Mouse (Mus musculus) C3H10T1/2 (cell line): ENCODE measurements around the gene Aldh1a7. TPM values are rescaled to one million over a fixed set of nuclear protein-coding genes. Genes with fewer than 3 reads are reported as not detected.

Experiments
- polyA plus RNA-seq, 2 experiments: library from polyadenylated mRNA; unstranded; fragments of >200 nt; fragmentation: generic; extraction: Trizol; gene quantifications; one replicate each; pipeline ENCODE4 v1.2.1; 2012; ENCODE audit warnings: missing spikeins in 2 of 2

Gene Aldh1a7
- 1 to 10 TPM in 1 of 2 experiments, not detected in 1; 1.1 TPM for polyA plus RNA-seq

GRCm38 (mm10) chr19:20727381-20727780, at the start of gene Aldh1a7:
Gene Aldh1a7, minus strand, starts transcription at chr19:20727562.

Other genes with a start within 250 kb of the Aldh1a7 start
- under 1 TPM; 0.02 to 0.38 TPM for gene Aldh1a1, start 234.8 kb downstream of the Aldh1a7 start, polyA plus RNA-seq
- not detected for gene Tmc1, start 226.6 kb upstream of the Aldh1a7 start, polyA plus RNA-seq